Mouse (Mus musculus) embryonic facial prominence, embryonic 10.5 days (tissue): ENCODE data around the gene Fchsd2. TPM values are rescaled to one million over a fixed set of nuclear protein-coding genes. Genes with fewer than 3 reads are reported as not detected.

Experiments
- DNase-seq: peaks from one replicate; pipeline ENCODE4 v3.0.0-alpha.2; 2017; ENCODE audit warnings: low spot score
- H3K27ac ChIP-seq: fragments of 300-500 bp; sonication (generic); replicated peaks from 2 replicates; pipeline ENCODE4 v1.5.1; 2016; ENCODE audit warnings: mild to moderate bottlenecking
- H3K27me3 ChIP-seq: fragments of 300-500 bp; sonication (generic); replicated peaks from 2 replicates; pipeline ENCODE4 v1.6.1; 2016; ENCODE audit warnings: low read depth, mild to moderate bottlenecking; ENCODE audit not compliant: poor library complexity, severe bottlenecking
- H3K36me3 ChIP-seq: fragments of 300-500 bp; sonication (generic); replicated peaks from 2 replicates; pipeline ENCODE4 v1.6.1; 2016; ENCODE audit warnings: mild to moderate bottlenecking, moderate library complexity
- H3K4me1 ChIP-seq: fragments of 300-500 bp; sonication (generic); 2 replicates; pipeline ENCODE4 v1.6.1; 2016
- H3K4me3 ChIP-seq: fragments of 300-500 bp; sonication (generic); 2 replicates; pipeline ENCODE4 v1.5.1; 2016; ENCODE audit warnings: mild to moderate bottlenecking, moderate library complexity
- H3K9me3 ChIP-seq: fragments of 300-500 bp; sonication (generic); 2 replicates; pipeline ENCODE4 v1.6.1; 2016; ENCODE audit warnings: mild to moderate bottlenecking
- WGBS: fragments of 180-500 bp; shearing (Covaris S2); methylation state at CpG from one replicate; pipeline ENCODE4 v1.1.7; 2016; 5-methylcytosine and 5-hydroxymethylcytosine counted together
- polyA plus RNA-seq: library from polyadenylated mRNA; unstranded; fragments of >200 nt; fragmentation: Nextera tagmentation; extraction: Ambion mirVana; gene quantifications from 2 replicates; pipeline ENCODE4 v1.2.1, GENCODE M21; 2016

The Fchsd2 gene
- polyA plus RNA-seq, 1 experiment from 2014 or later, result 20.9 TPM

- Histone ChIP-seq H3K27ac (no peak overlapping the region), H3K9me3 (no peaks in the 10 kb centered on the region), H3K27me3 (peaks cover 59% of the 10 kb centered on the region), H3K36me3 (no peaks in the 10 kb centered on the region; the same call in 1 of the 2 replicates), H3K4me3 (no peak overlapping the region), H3K4me1 (peaks cover 51% of the 10 kb centered on the region)
- no peak for DNase-seq
- WGBS, result 88% methylated on average over 3 of the region's 3 CpGs
These were observed 205.7 kb downstream of the Fchsd2 start for GRCm38 (mm10) chr7:101298375-101298774.

DNA sequence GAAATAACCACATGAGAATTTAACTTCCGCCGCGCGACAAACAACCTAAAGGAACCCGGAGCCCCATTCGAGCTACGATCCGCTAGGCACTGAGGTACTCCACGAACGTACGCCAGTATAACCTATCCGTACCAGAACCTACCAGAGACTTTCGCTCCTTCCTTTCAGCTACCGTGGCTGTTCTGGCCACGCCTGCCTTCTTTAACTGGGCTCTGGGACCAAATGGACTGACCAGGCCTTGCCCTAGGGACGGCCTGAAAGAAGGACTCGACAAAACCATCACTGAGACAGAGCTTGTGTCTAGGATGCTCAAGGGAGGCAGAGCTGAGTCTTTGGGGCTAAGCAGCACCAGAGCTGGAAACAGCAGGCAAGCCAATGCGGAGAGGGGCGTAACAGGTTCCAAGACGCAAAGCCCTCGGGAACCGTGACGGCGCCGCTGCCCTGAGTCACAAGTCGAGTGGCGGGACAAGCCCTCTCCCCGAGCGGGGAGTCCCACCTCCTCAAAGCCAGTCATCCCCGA, 208.8 kb downstream of the Fchsd2 start:
- no peaks in the 10 kb centered on the region for H3K36me3 ChIP-seq
- peaks cover 41% of the 10 kb centered on the region for H3K4me1 ChIP-seq
- under 1% methylated on average over 30 of the region's 30 CpGs for WGBS
- H3K9me3 ChIP-seq, result no peaks in the 10 kb centered on the region
- peak overlapping the region; percentile 78 for H3K27ac ChIP-seq
- no peak for DNase-seq
- peaks cover 52% of the 10 kb centered on the region for H3K27me3 ChIP-seq
- peak overlapping the region; percentile 83 for H3K4me3 ChIP-seq

- Histone ChIP-seq H3K27me3 (peaks cover 47% of the 10 kb centered on the region), H3K27ac (peak within 1 kb of the TSS; percentile 78), H3K4me1 (peaks cover 35% of the 10 kb centered on the region), H3K9me3 (no peaks in the 10 kb centered on the region), H3K4me3 (peak within 1 kb of the TSS; percentile 83), H3K36me3 (no peaks in the 10 kb centered on the region)
- WGBS, result under 1% methylated on average over 39 of the region's 39 CpGs
- DNase-seq, result peak; percentile 94
These were observed 209.3 kb downstream of the Fchsd2 start, which contains the start of gene Atg16l2 for GRCm38 (mm10) chr7:101301881-101302456. Atg16l2 (minus strand) TSS chr7:101302251.

GRCm38 (mm10) chr7:101302691-101303090, 210.0 kb downstream of the Fchsd2 start:
- Histone ChIP-seq H3K27me3 (peaks cover 40% of the 10 kb centered on the region), H3K27ac (peak overlapping the region; percentile 78), H3K4me3 (peak overlapping the region; percentile 83), H3K36me3 (no peaks in the 10 kb centered on the region), H3K9me3 (no peaks in the 10 kb centered on the region), H3K4me1 (peaks cover 30% of the 10 kb centered on the region)
- WGBS, result 26% methylated on average over 7 of the region's 7 CpGs
- no peak for DNase-seq

- Histone ChIP-seq H3K9me3 (no peaks in the 10 kb centered on the region), H3K27me3 (0 out of 2 replicates have a peak, but pooled peaks cover 5% of the 10 kb centered on the region), H3K36me3 (no peaks in the 10 kb centered on the region), H3K27ac (no peak overlapping the region), H3K4me1 (peaks cover 21% of the 10 kb centered on the region), H3K4me3 (no peak overlapping the region)
- WGBS, result 47% methylated on average over 2 of the region's 2 CpGs
- DNase-seq, result no peak
These were observed 214.2 kb downstream of the Fchsd2 start for GRCm38 (mm10) chr7:101306841-101307240.

- Histone ChIP-seq H3K27me3 (no peaks in the 10 kb centered on the region), H3K27ac (peak overlapping the region; percentile 92), H3K4me1 (peaks cover 11% of the 10 kb centered on the region; the same call in 1 of the 2 replicates), H3K4me3 (peak overlapping the region; percentile 74), H3K36me3 (no peaks in the 10 kb centered on the region), H3K9me3 (no peaks in the 10 kb centered on the region)
- no peak for DNase-seq
- 40% methylated on average over 5 of the region's 5 CpGs for WGBS
These were observed 217.3 kb downstream of the Fchsd2 start for GRCm38 (mm10) chr7:101309985-101310326.

DNA sequence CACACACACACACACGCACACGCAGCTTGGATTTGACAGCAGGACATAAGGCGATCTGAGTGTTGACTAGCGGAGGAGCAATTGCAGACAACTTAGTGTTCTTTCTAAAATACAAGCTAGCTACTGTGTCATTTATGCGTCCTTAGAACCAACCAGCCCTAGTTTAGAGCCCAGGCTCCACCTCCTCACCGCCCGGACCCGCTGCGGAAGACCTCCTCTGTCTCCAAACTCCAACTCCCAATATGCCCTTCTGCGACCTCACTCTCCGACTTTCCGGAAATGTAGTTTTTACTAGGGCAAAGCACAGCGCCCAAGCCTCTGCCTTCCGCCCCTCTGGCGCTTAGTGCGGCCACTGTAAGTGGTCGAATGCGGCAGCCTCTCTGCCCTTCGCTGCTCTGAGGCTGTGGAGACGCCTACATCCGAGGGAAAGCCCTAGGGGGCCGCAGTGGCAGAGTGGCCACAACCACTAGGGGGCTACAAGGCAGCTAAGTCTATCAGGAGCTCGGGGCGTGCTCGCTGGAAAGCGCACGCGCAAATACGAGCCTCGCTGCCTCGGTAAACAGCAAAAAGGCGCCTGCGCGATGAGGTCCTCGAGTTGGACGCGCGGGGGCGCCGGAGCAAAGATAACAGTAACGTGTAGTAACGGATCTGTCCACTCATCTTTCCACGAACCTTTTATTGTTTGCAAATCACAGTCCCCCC, 217.8 kb downstream of the Fchsd2 start:
- Histone ChIP-seq H3K27me3 (no peaks in the 10 kb centered on the region), H3K4me3 (peak overlapping the region; percentile 74), H3K36me3 (no peaks in the 10 kb centered on the region), H3K27ac (peak overlapping the region; percentile 92), H3K4me1 (peaks cover 11% of the 10 kb centered on the region; the same call in 1 of the 2 replicates), H3K9me3 (no peaks in the 10 kb centered on the region)
- DNase-seq, result peak; percentile 97
- 1% methylated on average over 43 of the region's 43 CpGs for WGBS

DNA sequence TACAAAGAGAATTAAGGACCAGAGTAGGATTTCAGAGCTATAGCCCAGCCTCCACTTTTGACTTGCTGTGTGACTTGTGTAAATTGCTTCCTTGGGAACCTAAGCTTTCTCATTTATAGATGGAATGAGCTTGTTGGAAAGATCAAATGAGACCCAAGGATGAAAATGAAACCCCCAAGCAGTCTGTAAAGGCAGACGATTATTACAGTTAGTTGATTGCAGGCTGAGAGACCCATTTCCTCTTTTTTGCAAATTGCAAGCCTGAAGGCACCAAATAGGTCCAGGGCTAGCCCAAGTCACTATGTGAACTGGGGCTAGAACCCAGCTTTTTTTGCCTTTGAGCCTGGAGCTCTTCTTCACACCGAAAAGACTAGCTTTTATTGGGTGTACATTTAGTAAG, 218.4 kb downstream of the Fchsd2 start:
- peak overlapping the region; percentile 74 for H3K4me3 ChIP-seq
- peak overlapping the region; percentile 92 for H3K27ac ChIP-seq
- H3K9me3 ChIP-seq, result no peaks in the 10 kb centered on the region
- WGBS, result 39% methylated on average over 2 of the region's 2 CpGs
- H3K4me1 ChIP-seq, result peaks cover 11% of the 10 kb centered on the region; the same call in 1 of the 2 replicates
- H3K27me3 ChIP-seq, result no peaks in the 10 kb centered on the region
- no peak for DNase-seq
- no peaks in the 10 kb centered on the region for H3K36me3 ChIP-seq

DNA sequence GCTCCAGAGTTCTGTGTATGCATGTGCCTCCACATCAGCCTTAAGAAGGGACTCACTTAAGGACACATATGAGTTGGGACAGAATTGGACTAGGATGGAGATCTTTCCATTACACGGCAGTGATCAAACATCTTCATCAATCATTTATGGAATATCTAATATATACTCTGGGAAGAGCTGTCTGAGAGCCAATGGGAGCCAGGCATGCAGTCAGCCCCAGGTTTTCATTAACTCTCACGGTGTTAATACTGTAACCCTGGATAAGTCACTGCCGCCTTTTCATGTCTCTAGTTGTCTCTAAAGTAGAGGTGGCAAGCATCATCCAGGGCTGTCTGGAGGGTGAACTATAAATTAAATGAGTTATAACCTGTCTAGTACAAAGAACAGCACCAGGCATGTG, 220.4 kb downstream of the Fchsd2 start:
- DNase-seq, result no peak
- H3K4me1 ChIP-seq, result peaks cover 11% of the 10 kb centered on the region; the same call in 1 of the 2 replicates
- no peaks in the 10 kb centered on the region for H3K9me3 ChIP-seq
- WGBS, result 89% methylated on average over 3 of the region's 3 CpGs
- peaks cover 5% of the 10 kb centered on the region for H3K27me3 ChIP-seq
- H3K36me3 ChIP-seq, result no peaks in the 10 kb centered on the region
- no peak overlapping the region for H3K4me3 ChIP-seq
- H3K27ac ChIP-seq, result no peak overlapping the region

GRCm38 (mm10) chr7:101314396-101314795, 221.7 kb downstream of the Fchsd2 start:
- H3K27me3 ChIP-seq, result peaks cover 19% of the 10 kb centered on the region
- no peak overlapping the region for H3K4me3 ChIP-seq
- no peak for DNase-seq
- H3K4me1 ChIP-seq, result peaks cover 11% of the 10 kb centered on the region; the same call in 1 of the 2 replicates
- no peak overlapping the region for H3K27ac ChIP-seq
- WGBS, result 65% methylated on average over 5 of the region's 5 CpGs
- no peaks in the 10 kb centered on the region for H3K9me3 ChIP-seq
- no peaks in the 10 kb centered on the region for H3K36me3 ChIP-seq

DNA sequence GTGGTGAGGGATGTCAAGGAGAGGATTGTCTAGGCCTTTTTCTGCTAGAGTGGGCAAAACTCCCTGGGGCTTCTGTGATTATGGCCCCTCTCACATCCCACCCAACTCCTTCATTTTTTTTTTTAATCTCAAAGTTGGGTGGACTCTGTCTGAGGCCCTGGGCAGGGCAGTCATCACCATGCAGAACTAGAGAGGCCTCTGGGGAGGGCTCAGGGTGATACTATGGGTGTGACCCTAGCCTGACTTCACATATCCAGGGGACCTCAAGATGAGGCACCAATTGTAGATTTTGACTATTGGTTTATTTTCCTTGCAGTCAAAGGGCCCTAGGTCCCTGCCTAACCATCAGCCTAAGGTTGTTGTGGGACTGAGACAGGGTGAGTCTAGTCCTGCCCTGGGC, 223.0 kb downstream of the Fchsd2 start:
- H3K4me1 ChIP-seq, result peaks cover 11% of the 10 kb centered on the region; the same call in 1 of the 2 replicates
- no peak overlapping the region for H3K4me3 ChIP-seq
- H3K27me3 ChIP-seq, result peaks cover 32% of the 10 kb centered on the region
- no peaks in the 10 kb centered on the region for H3K36me3 ChIP-seq
- H3K27ac ChIP-seq, result no peak overlapping the region
- no peak for DNase-seq
- H3K9me3 ChIP-seq, result no peaks in the 10 kb centered on the region

- 68% methylated on average over 6 of the region's 6 CpGs for WGBS
- no peak for DNase-seq
- Histone ChIP-seq H3K36me3 (no peaks in the 10 kb centered on the region), H3K9me3 (no peaks in the 10 kb centered on the region), H3K27ac (no peak overlapping the region), H3K4me3 (no peak overlapping the region), H3K4me1 (peaks cover 13% of the 10 kb centered on the region), H3K27me3 (peaks cover 38% of the 10 kb centered on the region)
These were observed 223.9 kb downstream of the Fchsd2 start for GRCm38 (mm10) chr7:101316591-101317001.

DNA sequence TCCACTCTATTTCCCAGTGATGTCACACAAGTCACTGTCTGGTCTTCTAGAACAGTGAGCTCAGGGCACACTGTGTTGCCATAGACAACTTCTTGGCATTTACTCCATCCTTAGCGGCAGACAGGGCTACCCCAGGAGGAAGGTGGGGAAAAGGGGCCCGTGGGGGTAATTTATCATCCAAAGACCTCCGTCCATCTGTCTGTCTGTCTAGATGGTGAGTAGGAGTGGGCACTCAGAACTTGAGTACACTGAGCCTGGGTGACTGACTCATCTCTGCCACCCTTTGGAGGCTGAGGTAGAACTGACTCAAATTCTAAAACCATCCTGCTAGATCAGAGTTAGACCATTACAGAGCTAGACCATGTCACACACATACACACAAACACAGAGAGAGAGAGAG, 224.4 kb downstream of the Fchsd2 start, which contains the start of gene Stard10:
Gene Stard10 (plus strand): TSS at position 73 of the 400 bp plus-strand sequence.
- Histone ChIP-seq H3K4me3 (no peak within 1 kb of the TSS), H3K27me3 (peaks cover 43% of the 10 kb centered on the region), H3K36me3 (no peaks in the 10 kb centered on the region), H3K9me3 (no peaks in the 10 kb centered on the region), H3K4me1 (peaks cover 17% of the 10 kb centered on the region), H3K27ac (no peak within 1 kb of the TSS)
- DNase-seq, result no peak
- WGBS, result 84% methylated on average over 3 of the region's 3 CpGs
